Mouse (Mus musculus) forebrain, embryonic 16.5 days (tissue): ENCODE data around the gene Sgpp1. TPM values are rescaled to one million over a fixed set of nuclear protein-coding genes. Genes with fewer than 3 reads are reported as not detected.

Experiments used
- ATAC-seq: fragments of 200-750 bp; cut with Nextera tagmentation; 2 replicates; pipeline ENCODE4 v1.8.0; 2017; ENCODE audit warnings: mild to moderate bottlenecking, moderate library complexity
- H3K27ac ChIP-seq: fragments of 300-500 bp; sonication (generic); 2 replicates; pipeline ENCODE4 v1.5.1; 2014; ENCODE audit warnings: low read length, control low read depth
- H3K27me3 ChIP-seq: fragments of 300-500 bp; sonication (generic); replicated peaks from 2 replicates; pipeline ENCODE4 v1.6.1; 2014; ENCODE audit warnings: low read length; ENCODE audit not compliant: control insufficient read depth, insufficient read depth
- H3K36me3 ChIP-seq: fragments of 300-500 bp; sonication (generic); 2 replicates; pipeline ENCODE4 v1.6.1; 2014; ENCODE audit not compliant: control insufficient read depth, insufficient read depth
- H3K4me1 ChIP-seq: fragments of 300-500 bp; sonication (generic); replicated peaks from 2 replicates; pipeline ENCODE4 v1.6.1; 2014; ENCODE audit warnings: low read length; ENCODE audit not compliant: control insufficient read depth, insufficient read depth
- H3K4me2 ChIP-seq: fragments of 300-500 bp; sonication (generic); 2 replicates; pipeline ENCODE4 v1.6.1; 2014; ENCODE audit warnings: mild to moderate bottlenecking, low read length, control low read depth
- H3K4me3 ChIP-seq: fragments of 300-500 bp; sonication (generic); replicated peaks from 2 replicates; pipeline ENCODE4 v1.5.1; 2014; ENCODE audit warnings: mild to moderate bottlenecking, low read length, control low read depth
- H3K9ac ChIP-seq: fragments of 300-500 bp; sonication (generic); replicated peaks from 2 replicates; pipeline ENCODE4 v1.6.1; 2014; ENCODE audit warnings: low read depth, low read length, control low read depth
- H3K9me3 ChIP-seq: fragments of 300-500 bp; sonication (generic); 2 replicates; pipeline ENCODE4 v1.6.1; 2016; ENCODE audit warnings: low read length; ENCODE audit not compliant: control insufficient read depth
- WGBS: fragments of 180-500 bp; shearing (Covaris S2); extraction: QIAGEN DNeasy Blood & Tissue Kit; methylation state at CpG from one replicate; pipeline ENCODE4 v1.1.7; 2014; 5-methylcytosine and 5-hydroxymethylcytosine counted together
- polyA plus RNA-seq: library from polyadenylated mRNA; unstranded; fragments of >200 nt; fragmentation: Nextera tagmentation; extraction: Ambion mirVana; gene quantifications from 2 replicates; pipeline ENCODE4 v1.2.1, GENCODE M21; 2015

The Sgpp1 gene
- polyA plus RNA-seq, 1 experiment from 2014 or later = 14.2 TPM

DNA sequence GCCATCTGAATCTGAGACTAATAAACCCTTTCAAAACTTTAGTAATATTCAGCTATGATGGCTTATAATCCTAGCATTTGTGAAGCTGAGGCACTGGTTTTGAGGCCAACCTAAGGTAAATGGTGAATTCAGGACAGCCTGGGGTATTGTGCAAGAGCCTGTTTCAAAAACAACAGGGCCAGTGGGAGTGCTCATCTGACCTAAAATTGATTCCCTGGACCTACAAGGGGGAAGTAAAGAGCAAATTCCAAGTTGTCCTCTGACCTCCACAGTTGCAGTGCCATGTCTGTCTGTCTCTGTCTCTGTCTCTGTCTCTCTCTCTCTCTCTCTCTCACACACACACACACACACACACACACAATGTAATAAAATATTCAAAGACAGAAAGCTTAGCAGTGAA lies 68.6 kb downstream of the Sgpp1 start:
- peaks cover 11% of the 10 kb centered on the region for H3K4me1 ChIP-seq
- H3K9ac ChIP-seq = no peak overlapping the region
- ATAC-seq = no peak
- H3K27ac ChIP-seq = no peak overlapping the region
- no peaks in the 10 kb centered on the region for H3K36me3 ChIP-seq
- H3K27me3 ChIP-seq = no peaks in the 10 kb centered on the region
- no peak overlapping the region for H3K4me2 ChIP-seq
- no peak overlapping the region for H3K4me3 ChIP-seq
- no peaks in the 10 kb centered on the region for H3K9me3 ChIP-seq

DNA sequence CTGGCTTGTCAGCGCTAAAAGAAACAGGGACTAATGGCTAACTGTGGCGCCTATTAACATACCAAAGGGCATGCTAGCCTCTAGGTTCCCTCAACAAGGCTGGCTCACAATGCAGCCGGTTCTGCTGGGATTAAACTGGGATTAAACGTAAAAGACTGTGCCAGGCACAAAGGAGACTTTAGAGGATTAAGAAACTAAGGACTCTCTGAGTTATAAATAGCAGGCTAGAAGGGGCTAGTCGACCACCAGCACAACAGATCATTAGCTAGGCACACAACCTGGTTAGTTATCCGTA lies 71.1 kb downstream of the Sgpp1 start:
- WGBS = 3% methylated on average over 6 of the region's 6 CpGs
- no peak overlapping the region for H3K27ac ChIP-seq
- no peaks in the 10 kb centered on the region for H3K27me3 ChIP-seq
- H3K36me3 ChIP-seq = no peaks in the 10 kb centered on the region
- H3K9ac ChIP-seq = no peak overlapping the region
- no peak for ATAC-seq
- H3K4me3 ChIP-seq = no peak overlapping the region
- no peaks in the 10 kb centered on the region for H3K9me3 ChIP-seq
- no peak overlapping the region for H3K4me2 ChIP-seq
- peaks cover 4% of the 10 kb centered on the region for H3K4me1 ChIP-seq

Other genes with a start within 250 kb of the Sgpp1 start
- 22.1 and 23.8 TPM in 2 replicates for gene Ppp2r5e, start 139.5 kb downstream of the Sgpp1 start, polyA plus RNA-seq
- gene Wdr89, start 66.2 kb downstream of the Sgpp1 start, polyA plus RNA-seq = 8.5 and 8.6 TPM in 2 replicates
- gene Syne2, start 82.4 kb upstream of the Sgpp1 start, polyA plus RNA-seq = 107 and 110 TPM in 2 replicates